Mouse (Mus musculus): ENCODE measurements around the gene Sox6. TPM values are rescaled to one million over a fixed set of nuclear protein-coding genes. Genes with fewer than 3 reads are reported as not detected.

Gene Sox6
- total RNA-seq, 1 experiment from 2014 or later: 5.4 TPM

GRCm38 (mm10) chr7:115903368-115903767 lies 135.2 kb downstream of the Sox6 start:
- ATAC-seq (replicated peaks; ENCODE audit: low read depth, poor library complexity, severe bottlenecking): no peak

- ATAC-seq (replicated peaks; ENCODE audit: low read depth, poor library complexity, severe bottlenecking): no peak
These were observed 142.8 kb downstream of the Sox6 start for GRCm38 (mm10) chr7:115895831-115896230.

GRCm38 (mm10) chr7:115895028-115895671 lies 143.4 kb downstream of the Sox6 start:
- peak; percentile 80 for ATAC-seq (replicated peaks; ENCODE audit: low read depth, poor library complexity, severe bottlenecking)

GRCm38 (mm10) chr7:115891482-115891881 lies 147.1 kb downstream of the Sox6 start:
- ATAC-seq (replicated peaks; ENCODE audit: low read depth, poor library complexity, severe bottlenecking): no peak

GRCm38 (mm10) chr7:115889926-115890325 lies 148.7 kb downstream of the Sox6 start:
- no peak for ATAC-seq (replicated peaks; ENCODE audit: low read depth, poor library complexity, severe bottlenecking)

- ATAC-seq (replicated peaks; ENCODE audit: low read depth, poor library complexity, severe bottlenecking): no peak
These were observed 150.0 kb downstream of the Sox6 start for GRCm38 (mm10) chr7:115888561-115888960.

- ATAC-seq (replicated peaks; ENCODE audit: low read depth, poor library complexity, severe bottlenecking): no peak
These were observed 150.5 kb downstream of the Sox6 start for GRCm38 (mm10) chr7:115888120-115888519.

GRCm38 (mm10) chr7:115872903-115873302 lies 165.7 kb downstream of the Sox6 start:
- no peak for ATAC-seq (replicated peaks; ENCODE audit: low read depth, poor library complexity, severe bottlenecking)

GRCm38 (mm10) chr7:115868504-115868903 lies 170.1 kb downstream of the Sox6 start:
- ATAC-seq (replicated peaks; ENCODE audit: low read depth, poor library complexity, severe bottlenecking): no peak

- no peak for ATAC-seq (replicated peaks; ENCODE audit: low read depth, poor library complexity, severe bottlenecking)
These were observed 170.9 kb downstream of the Sox6 start for GRCm38 (mm10) chr7:115867518-115868270.

GRCm38 (mm10) chr7:115866698-115867500 lies 171.7 kb downstream of the Sox6 start:
- no peak for ATAC-seq (replicated peaks; ENCODE audit: low read depth, poor library complexity, severe bottlenecking)

GRCm38 (mm10) chr7:115865979-115866697 lies 172.5 kb downstream of the Sox6 start:
- ATAC-seq (replicated peaks; ENCODE audit: low read depth, poor library complexity, severe bottlenecking): no peak

- no peak for ATAC-seq (replicated peaks; ENCODE audit: low read depth, poor library complexity, severe bottlenecking)
These were observed 173.4 kb downstream of the Sox6 start for GRCm38 (mm10) chr7:115865231-115865630.

GRCm38 (mm10) chr7:115864411-115864810 lies 174.2 kb downstream of the Sox6 start:
- no peak for ATAC-seq (replicated peaks; ENCODE audit: low read depth, poor library complexity, severe bottlenecking)

- ATAC-seq (replicated peaks; ENCODE audit: low read depth, poor library complexity, severe bottlenecking): no peak
These were observed 178.8 kb downstream of the Sox6 start for GRCm38 (mm10) chr7:115859691-115860401.

GRCm38 (mm10) chr7:115851131-115851530 lies 187.5 kb downstream of the Sox6 start:
- ATAC-seq (replicated peaks; ENCODE audit: low read depth, poor library complexity, severe bottlenecking): no peak

- peak; percentile 48; the same call in 1 of the 2 replicates for ATAC-seq (replicated peaks; ENCODE audit: low read depth, poor library complexity, severe bottlenecking)
These were observed 192.7 kb downstream of the Sox6 start for GRCm38 (mm10) chr7:115845791-115846366.

- peak; percentile 35; the same call in 1 of the 2 replicates for ATAC-seq (replicated peaks; ENCODE audit: low read depth, poor library complexity, severe bottlenecking)
These were observed 193.7 kb downstream of the Sox6 start for GRCm38 (mm10) chr7:115844910-115845309.

- ATAC-seq (replicated peaks; ENCODE audit: low read depth, poor library complexity, severe bottlenecking): no peak
These were observed 194.2 kb downstream of the Sox6 start for GRCm38 (mm10) chr7:115844431-115844830.
